Mouse (Mus musculus) lung, postnatal 0 days (tissue): ENCODE results near the gene Arpp21. TPM values are rescaled to one million over a fixed set of nuclear protein-coding genes. Genes with fewer than 3 reads are reported as not detected.

Source experiments
- ATAC-seq: fragments of 200-750 bp; cut with Nextera tagmentation; 2 replicates; pipeline ENCODE4 v1.8.0; 2017; ENCODE audit warnings: moderate library complexity
- DNase-seq: peaks from one replicate; pipeline ENCODE4 v3.0.0-alpha.2; 2016; ENCODE audit warnings: low spot score
- H3K27ac ChIP-seq: fragments of 300-500 bp; sonication (generic); 2 replicates; pipeline ENCODE4 v1.5.1; 2014; ENCODE audit warnings: antibody characterized with exemption, mild to moderate bottlenecking, low read length, mixed read lengths
- H3K27me3 ChIP-seq: fragments of 300-500 bp; sonication (generic); replicated peaks from 2 replicates; pipeline ENCODE4 v1.6.1; 2014; ENCODE audit warnings: low read length, mixed read lengths; ENCODE audit not compliant: insufficient read depth
- H3K36me3 ChIP-seq: fragments of 300-500 bp; sonication (generic); 2 replicates; pipeline ENCODE4 v1.6.1; 2014; ENCODE audit warnings: low read length, mixed read lengths; ENCODE audit not compliant: insufficient read depth
- H3K4me1 ChIP-seq: fragments of 300-500 bp; sonication (generic); 2 replicates; pipeline ENCODE4 v1.6.1; 2014; ENCODE audit warnings: antibody characterized with exemption, low read depth, low read length, mixed read lengths; ENCODE audit not compliant: insufficient read depth
- H3K4me2 ChIP-seq: fragments of 300-500 bp; sonication (generic); replicated peaks from 2 replicates; pipeline ENCODE4 v1.6.1; 2014; ENCODE audit warnings: low read depth, mild to moderate bottlenecking, low read length, moderate library complexity, mixed read lengths
- H3K4me3 ChIP-seq: fragments of 300-500 bp; sonication (generic); 2 replicates; pipeline ENCODE4 v1.5.1; 2014; ENCODE audit warnings: low read depth, low read length
- H3K9ac ChIP-seq: fragments of 300-500 bp; sonication (generic); replicated peaks from 2 replicates; pipeline ENCODE4 v1.6.1; 2014; ENCODE audit warnings: low read depth, mild to moderate bottlenecking
- H3K9me3 ChIP-seq: fragments of 300-500 bp; sonication (generic); 2 replicates; pipeline ENCODE4 v1.6.1; 2016; ENCODE audit warnings: low read length, mixed read lengths
- CTCF ChIP-seq: IDR thresholded peaks from 2 replicates; pipeline ENCODE4 v1.5.1; 2016; ENCODE audit warnings: antibody characterized with exemption, mild to moderate bottlenecking
- EP300 ChIP-seq: IDR thresholded peaks from 2 replicates; pipeline ENCODE4 v1.6.1; 2016; ENCODE audit warnings: antibody characterized with exemption, mild to moderate bottlenecking, control low read depth
- WGBS: fragments of 180-500 bp; shearing (Covaris S2); extraction: QIAGEN DNeasy Blood & Tissue Kit; methylation state at CpG from one replicate; pipeline ENCODE4 v1.1.7; 2014; 5-methylcytosine and 5-hydroxymethylcytosine counted together
- polyA plus RNA-seq: library from polyadenylated mRNA; unstranded; fragments of >200 nt; fragmentation: Nextera tagmentation; extraction: Ambion mirVana; gene quantifications from 2 replicates; pipeline ENCODE4 v1.2.1, GENCODE M21; 2015

Gene Arpp21
- polyA plus RNA-seq, 1 experiment from 2014 or later, result not detected

- TF ChIP-seq CTCF, result no peak
- no peak for TF ChIP-seq EP300
- Histone ChIP-seq H3K4me1 (no peaks in the 10 kb centered on the region), H3K9me3 (no peaks in the 10 kb centered on the region), H3K4me3 (no peak overlapping the region), H3K27me3 (no peaks in the 10 kb centered on the region), H3K36me3 (no peaks in the 10 kb centered on the region), H3K4me2 (no peak overlapping the region), H3K27ac (no peak overlapping the region), H3K9ac (no peak overlapping the region)
- ATAC-seq, result no peak
- no peak for DNase-seq
- WGBS, result 70% methylated on average over 1 of the region's 1 CpGs
Observed at GRCm38 (mm10) chr9:112258560-112258959, 22.8 kb upstream of the Arpp21 start.

- no peak for ATAC-seq
- no peak for TF ChIP-seq EP300
- no peak for TF ChIP-seq CTCF
Observed at GRCm38 (mm10) chr9:112255971-112256370, 20.2 kb upstream of the Arpp21 start.

GRCm38 (mm10) chr9:112253730-112254129, 18.0 kb upstream of the Arpp21 start:
- H3K36me3 ChIP-seq, result no peaks in the 10 kb centered on the region
- H3K4me1 ChIP-seq, result no peaks in the 10 kb centered on the region
- WGBS, result 68% methylated on average over 1 of the region's 1 CpGs
- no peaks in the 10 kb centered on the region for H3K27me3 ChIP-seq
- H3K4me2 ChIP-seq, result no peak overlapping the region
- no peak overlapping the region for H3K9ac ChIP-seq
- no peaks in the 10 kb centered on the region for H3K9me3 ChIP-seq
- no peak overlapping the region for H3K4me3 ChIP-seq
- TF ChIP-seq CTCF (no peak), EP300 (no peak)
- ATAC-seq (no peak), DNase-seq (no peak)
- H3K27ac ChIP-seq, result no peak overlapping the region

More at GRCm38 (mm10) chr9:112255971-112256370, 20.2 kb upstream of the Arpp21 start:
- Histone ChIP-seq H3K27me3 (no peaks in the 10 kb centered on the region), H3K27ac (no peak overlapping the region), H3K4me2 (no peak overlapping the region), H3K4me1 (no peaks in the 10 kb centered on the region), H3K4me3 (no peak overlapping the region), H3K9ac (no peak overlapping the region), H3K9me3 (no peaks in the 10 kb centered on the region), H3K36me3 (no peaks in the 10 kb centered on the region)
- no peak for DNase-seq
- whole genome bisulfite sequencing, result 53% methylated on average over 2 of the region's 2 CpGs

GRCm38 (mm10) chr9:112251857-112252256, 16.1 kb upstream of the Arpp21 start:
- Histone ChIP-seq H3K4me2 (no peak overlapping the region), H3K4me3 (no peak overlapping the region), H3K27me3 (no peaks in the 10 kb centered on the region), H3K27ac (no peak overlapping the region), H3K36me3 (no peaks in the 10 kb centered on the region), H3K4me1 (no peaks in the 10 kb centered on the region), H3K9me3 (no peaks in the 10 kb centered on the region), H3K9ac (no peak overlapping the region)
- WGBS, result 72% methylated on average over 3 of the region's 3 CpGs
- no peak for ATAC-seq
- DNase-seq, result no peak
- no peak for TF ChIP-seq EP300
- TF ChIP-seq CTCF, result no peak

- Histone ChIP-seq H3K27ac (no peak overlapping the region), H3K4me3 (no peak overlapping the region), H3K27me3 (no peaks in the 10 kb centered on the region), H3K4me1 (no peaks in the 10 kb centered on the region), H3K36me3 (no peaks in the 10 kb centered on the region), H3K9me3 (no peaks in the 10 kb centered on the region), H3K9ac (no peak overlapping the region), H3K4me2 (no peak overlapping the region)
- ATAC-seq (no peak), DNase-seq (no peak)
- TF ChIP-seq EP300 (no peak), CTCF (no peak)
- 86% methylated on average over 5 of the region's 5 CpGs for WGBS
Observed at GRCm38 (mm10) chr9:112251339-112251738, 15.6 kb upstream of the Arpp21 start.

GRCm38 (mm10) chr9:112249753-112250152, 14.0 kb upstream of the Arpp21 start:
- no peaks in the 10 kb centered on the region for H3K27me3 ChIP-seq
- no peak overlapping the region for H3K4me3 ChIP-seq
- TF ChIP-seq CTCF, result no peak
- TF ChIP-seq EP300, result no peak
- ATAC-seq (no peak), DNase-seq (no peak)
- no peak overlapping the region for H3K4me2 ChIP-seq
- no peaks in the 10 kb centered on the region for H3K36me3 ChIP-seq
- 60% methylated on average over 4 of the region's 4 CpGs for WGBS
- H3K27ac ChIP-seq, result no peak overlapping the region
- H3K9me3 ChIP-seq, result no peaks in the 10 kb centered on the region
- H3K9ac ChIP-seq, result no peak overlapping the region
- H3K4me1 ChIP-seq, result no peaks in the 10 kb centered on the region

- ATAC-seq (no peak), DNase-seq (no peak)
- no peak overlapping the region for H3K9ac ChIP-seq
- H3K4me1 ChIP-seq, result no peaks in the 10 kb centered on the region
- H3K4me2 ChIP-seq, result no peak overlapping the region
- no peaks in the 10 kb centered on the region for H3K9me3 ChIP-seq
- TF ChIP-seq CTCF, result no peak
- TF ChIP-seq EP300, result no peak
- WGBS, result 54% methylated on average over 2 of the region's 2 CpGs
- no peak overlapping the region for H3K4me3 ChIP-seq
- no peaks in the 10 kb centered on the region for H3K36me3 ChIP-seq
- no peak overlapping the region for H3K27ac ChIP-seq
- H3K27me3 ChIP-seq, result no peaks in the 10 kb centered on the region
Observed at GRCm38 (mm10) chr9:112247183-112247582, 11.4 kb upstream of the Arpp21 start.
